9 mouse cellular contexts compared by ENCODE assay signal in the genomic region with DNA sequence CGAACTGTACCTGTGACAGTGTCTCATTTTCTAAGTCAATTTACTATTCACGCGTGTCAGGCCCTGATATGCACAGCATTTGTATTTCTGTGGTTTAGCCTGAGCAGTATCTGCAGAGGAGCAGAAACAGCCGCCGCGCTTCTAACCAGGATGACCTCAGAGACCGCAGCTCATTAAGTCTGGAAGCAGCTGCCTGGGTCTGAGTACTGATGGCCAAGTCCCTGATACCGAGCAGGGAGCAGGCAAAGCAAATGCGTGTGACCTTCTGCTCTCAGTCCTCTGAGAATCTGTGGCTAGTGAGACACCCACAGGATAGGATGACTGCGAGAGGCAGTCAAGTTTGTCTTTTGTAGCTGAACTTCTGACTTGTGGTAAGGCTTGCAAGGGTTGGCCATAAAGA.
DNase-seq lines count a peak whose midpoint lies in the region; ATAC-seq lines count a peak whose summit lies in the region.
"Had no signal": no experiment of that assay in that cellular context is flagged by ENCODE, and none has a peak within 500 bp of the region (broad histone marks: within the 10 kb centered on the region; RNA-seq: fewer than 3 reads in every experiment).

No protein-coding gene starts in this region.

- ATAC-seq in heart, embryonic 13.5 days (ENCODE audit: extremely low read depth, insufficient number of reproducible peaks, low FRiP score, low TSS enrichment): no peak
- peak; percentile 40; the same call in 1 of the 2 replicates for ATAC-seq in limb, embryonic 15.5 days (ENCODE audit: insufficient number of reproducible peaks, low FRiP score, low TSS enrichment, low read depth)
- ATAC-seq in inflammation-experienced regulatory T-cells, adult 6 months: no peak

- H3K36me3 ChIP-seq in heart, embryonic 13.5 days: 0 out of 2 replicates have a peak, but pooled peaks cover 2% of the 10 kb centered on the region
- H3K36me3 ChIP-seq in limb, embryonic 15.5 days: no peaks in the 10 kb centered on the region
- H3K36me3 ChIP-seq: neural tube, embryonic 12.5 days had no signal

- peak; percentile 3 for DNase-seq in thymus, postnatal 25 days
- DNase-seq in thymus, adult 18-20 months: no peak
- peak; percentile 66 for DNase-seq in retina, postnatal 1 day
- no peak for DNase-seq in right cerebral cortex, postnatal 4 days
- DNase-seq in adrenal gland, adult (ENCODE audit: inconsistent age in 2 of 2, low spot score in 1 of 2): no peak

- H3K9me3 ChIP-seq in heart, embryonic 13.5 days: no peaks in the 10 kb centered on the region
- H3K9me3 ChIP-seq in limb, embryonic 15.5 days: no peaks in the 10 kb centered on the region
- H3K9me3 ChIP-seq: neural tube, embryonic 12.5 days had no signal

- no peak overlapping the region for H3K4me3 ChIP-seq in heart, embryonic 13.5 days
- H3K4me3 ChIP-seq in limb, embryonic 15.5 days: no peak overlapping the region
- H3K4me3 ChIP-seq: neural tube, embryonic 12.5 days had no signal

- WGBS in heart, embryonic 13.5 days: 54% methylated on average over 10 of the region's 10 CpGs
- 62% methylated on average over 10 of the region's 10 CpGs for WGBS in limb, embryonic 15.5 days

- peak overlapping the region; percentile 29; the same call in 1 of the 2 replicates for H3K27ac ChIP-seq in heart, embryonic 13.5 days (replicated peaks)
- H3K27ac ChIP-seq in limb, embryonic 15.5 days: 0 out of 2 replicates have a peak overlapping the region, but pooled peaks have one; percentile 44
- H3K27ac ChIP-seq: neural tube, embryonic 12.5 days had no signal

- H3K4me2 ChIP-seq in heart, embryonic 13.5 days: no peak overlapping the region
- no peak overlapping the region for H3K4me2 ChIP-seq in limb, embryonic 15.5 days
- H3K4me2 ChIP-seq: neural tube, embryonic 12.5 days had no signal

- H3K9ac ChIP-seq in heart, embryonic 13.5 days: no peak overlapping the region
- no peak overlapping the region for H3K9ac ChIP-seq in limb, embryonic 15.5 days
- H3K9ac ChIP-seq: neural tube, embryonic 12.5 days had no signal

- no peaks in the 10 kb centered on the region for H3K27me3 ChIP-seq in heart, embryonic 13.5 days (replicated peaks)
- H3K27me3 ChIP-seq in limb, embryonic 15.5 days: no peaks in the 10 kb centered on the region
- H3K27me3 ChIP-seq: neural tube, embryonic 12.5 days had no signal

- H3K4me1 ChIP-seq in heart, embryonic 13.5 days: peaks cover 12% of the 10 kb centered on the region
- peaks cover 5% of the 10 kb centered on the region for H3K4me1 ChIP-seq in limb, embryonic 15.5 days
- H3K4me1 ChIP-seq: neural tube, embryonic 12.5 days had no signal

Comparison
In these comparisons a context has a peak if more than half of its experiments do, and no peak if none do; other contexts are left out.
1. DNase-seq: peak in thymus, postnatal 25 days (single experiment) and retina, postnatal 1 day (single experiment); none in thymus, adult 18-20 months (0 of 2), right cerebral cortex, postnatal 4 days (single experiment) and adrenal gland, adult (0 of 2).